Mouse (Mus musculus) WW6 (cell line): ENCODE measurements around the gene Mut.

Experiments
- DNase-seq: peaks from one replicate; pipeline ENCODE4 v3.0.0-alpha.2; 2013; ENCODE audit warnings: low read depth, low spot score

Mut gene

DNA sequence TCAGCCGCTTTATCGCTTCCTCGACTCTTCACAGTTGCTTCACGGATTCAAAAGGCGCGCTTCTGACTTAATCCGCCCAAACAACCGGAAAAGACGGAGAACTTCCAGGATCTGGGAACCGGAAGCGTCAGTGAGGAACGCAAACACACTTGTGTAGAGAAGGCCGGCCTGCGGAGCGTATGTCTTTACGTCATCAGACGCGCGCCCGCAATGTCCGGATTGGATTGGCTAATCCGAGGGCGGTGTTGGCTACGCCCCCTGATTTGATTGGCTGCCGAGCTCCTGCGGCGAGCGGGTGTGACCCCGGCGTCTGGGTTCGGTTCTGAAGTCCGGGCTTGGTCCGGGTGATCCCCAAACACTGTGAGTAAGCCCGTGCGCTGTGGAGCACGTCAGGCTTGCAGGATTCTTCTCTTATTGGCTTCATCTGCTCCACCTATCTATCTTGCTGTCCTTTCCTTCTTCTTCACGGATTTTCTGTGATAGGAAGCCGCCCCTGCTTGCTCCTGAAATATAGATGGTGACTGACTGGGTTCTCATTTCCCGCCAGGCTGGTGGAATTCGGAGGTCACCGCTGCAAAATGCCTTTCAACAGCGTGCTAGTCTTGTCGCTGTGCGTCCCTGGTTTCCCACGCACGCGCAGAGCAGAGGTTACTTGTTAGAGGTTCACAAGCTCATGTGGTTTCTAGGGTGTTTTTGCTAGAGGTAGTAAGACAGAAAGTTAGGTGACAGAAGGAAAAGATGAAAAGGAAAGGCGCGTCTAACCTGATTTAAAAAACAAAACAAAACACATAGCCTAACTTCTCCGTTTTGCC is at the start of gene Mut, which contains the start of gene Cenpq:
Mut (plus strand) TSS at position 266 of the 812 bp plus-strand sequence.
Cenpq (minus strand) TSS at position 628 of the 812 bp plus-strand sequence.
- DNase-seq: peak; percentile 93

DNA sequence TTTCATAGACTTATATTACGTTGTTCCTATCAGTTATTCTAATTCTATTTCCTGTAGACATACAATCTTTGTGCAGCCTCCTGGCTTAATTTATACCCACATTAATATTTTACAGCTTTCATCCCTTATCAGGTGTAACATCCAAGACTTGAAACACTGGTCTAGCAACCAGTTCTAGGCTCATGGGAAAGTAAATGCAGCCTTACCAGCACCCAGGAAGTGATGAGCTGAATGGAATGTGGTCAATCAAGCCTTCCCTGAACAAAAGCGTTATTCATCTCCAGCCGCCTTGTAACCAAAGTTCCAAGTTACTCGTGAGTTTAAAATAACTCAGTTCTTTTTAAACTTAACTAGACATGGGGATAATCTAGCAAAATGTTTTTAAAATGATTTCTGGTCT is 49.3 kb upstream of the Mut start:
- DNase-seq: no peak

DNA sequence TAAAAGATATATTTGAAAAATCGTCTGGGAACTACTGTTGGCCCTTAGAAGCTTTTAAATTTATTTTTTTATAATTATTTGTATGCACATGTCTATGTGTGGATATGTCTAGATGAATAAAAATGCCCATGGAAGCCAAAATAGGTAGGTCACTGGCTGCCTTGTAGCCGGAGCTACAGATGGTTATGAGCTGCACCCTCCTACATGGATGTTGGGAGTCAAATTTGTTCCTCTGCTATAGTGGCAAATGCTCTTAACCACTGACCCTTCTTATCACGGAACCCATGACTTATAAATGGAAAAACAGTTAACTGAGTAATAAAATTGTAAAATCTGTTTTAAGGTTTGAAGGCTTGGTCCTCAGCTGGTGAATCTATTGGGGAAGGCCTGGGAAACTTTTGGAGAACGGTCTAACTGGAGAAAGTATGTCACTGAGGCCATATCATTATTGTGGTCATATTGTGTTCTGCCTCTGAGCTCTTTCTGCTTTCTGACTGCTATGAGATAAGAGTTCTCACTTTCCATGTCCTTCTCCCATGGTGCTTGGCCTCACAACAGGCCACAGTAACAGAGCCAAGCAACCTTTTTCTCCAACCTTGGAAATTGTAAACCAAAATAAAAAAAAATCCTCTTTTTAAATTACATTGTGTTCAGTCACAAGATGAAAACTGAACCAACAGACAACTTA is 46.5 kb upstream of the Mut start:
- no peak for DNase-seq

DNA sequence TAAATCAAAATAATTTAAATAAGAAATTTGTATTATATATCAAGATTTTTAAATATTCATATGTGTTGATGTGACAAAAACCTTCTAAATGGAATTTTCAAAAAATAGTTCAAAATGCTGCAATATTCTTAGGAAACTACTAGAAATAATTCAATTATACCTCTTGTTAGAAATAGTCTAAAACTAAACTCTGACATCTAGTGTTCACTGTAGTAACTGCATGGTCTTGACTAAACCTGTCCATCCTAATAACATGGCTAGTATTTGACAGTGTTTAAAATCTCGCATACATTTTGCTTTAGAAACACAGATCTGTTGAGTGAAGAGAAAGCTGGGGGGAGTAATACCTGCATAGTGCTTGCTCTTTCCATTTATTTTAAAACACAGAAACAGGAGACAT is 37.6 kb upstream of the Mut start:
- no peak for DNase-seq

DNA sequence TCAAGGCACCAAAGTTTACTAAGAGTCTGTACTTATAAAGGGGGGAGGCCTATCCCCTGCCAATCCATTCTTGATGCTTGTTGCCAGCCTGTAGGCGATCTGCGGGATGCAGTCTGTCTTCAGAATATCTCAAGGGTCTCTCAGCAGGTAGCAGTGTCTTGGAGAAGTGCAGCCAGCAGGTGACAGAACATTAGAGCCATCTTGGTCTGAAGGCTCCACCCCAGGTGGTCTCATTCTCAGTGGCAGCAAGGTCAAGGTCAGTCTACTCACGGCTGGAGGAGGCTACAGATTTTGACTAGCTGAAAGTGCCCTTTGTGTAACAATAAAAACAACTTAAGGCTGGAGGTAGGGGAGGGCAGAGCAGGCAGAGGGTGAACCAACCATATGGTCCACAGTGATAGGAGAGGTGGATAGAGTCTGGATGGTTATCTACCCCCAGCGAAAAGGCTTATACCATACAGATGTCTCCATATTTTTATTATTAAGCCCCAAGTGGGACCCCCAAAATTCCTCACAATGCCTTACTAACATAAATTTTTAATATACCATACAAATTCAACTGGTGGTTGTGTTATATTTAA is 34.6 kb upstream of the Mut start:
- DNase-seq: no peak

DNA sequence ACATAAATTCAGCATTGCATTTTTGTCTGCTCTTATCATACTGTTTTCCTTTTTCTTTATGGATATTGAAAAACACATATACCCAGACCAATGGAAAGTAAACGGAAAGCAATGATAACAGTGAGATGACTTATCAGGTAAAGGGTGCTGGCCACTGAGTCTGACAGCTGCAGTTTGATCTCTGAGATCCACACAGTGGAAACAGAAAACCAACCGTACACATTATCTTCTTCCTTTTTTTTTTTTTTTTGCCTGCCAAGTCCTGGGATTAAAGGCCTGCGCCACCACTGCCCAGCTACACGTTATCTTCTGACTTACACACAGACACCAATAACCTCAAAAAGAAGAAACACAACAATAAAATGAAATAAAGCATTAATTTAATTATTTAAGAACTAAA is 31.1 kb upstream of the Mut start:
- DNase-seq: no peak

GRCm38 (mm10) chr17:40904056-40904597 is 30.4 kb upstream of the Mut start:
- DNase-seq: no peak

DNA sequence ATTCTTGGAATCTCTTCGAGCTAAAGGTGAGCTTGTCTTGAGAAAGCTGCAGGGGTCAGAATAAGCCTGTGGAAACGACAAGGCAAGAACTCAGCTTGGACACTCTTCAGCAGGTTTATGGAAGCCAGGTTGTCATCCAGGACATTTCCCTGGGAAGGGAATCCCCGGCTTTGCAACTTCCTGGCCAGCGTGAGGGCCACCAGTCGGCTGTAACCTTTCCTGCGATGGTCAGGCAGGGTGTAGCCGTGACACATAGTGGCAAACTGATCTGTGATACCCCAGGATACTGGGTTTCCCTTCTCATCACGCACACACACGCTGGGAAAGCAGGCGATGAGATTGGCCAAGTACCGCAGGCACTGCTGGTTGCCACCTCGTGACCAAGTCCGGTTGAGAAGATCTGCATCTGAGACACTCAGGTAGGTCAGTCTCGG is 29.7 kb upstream of the Mut start:
- no peak for DNase-seq

- DNase-seq: no peak
These were observed 20.2 kb upstream of the Mut start, which contains the start of gene Glyatl3 for GRCm38 (mm10) chr17:40914250-40914649. TSS of gene Glyatl3 (minus strand) at chr17:40914350.

DNA sequence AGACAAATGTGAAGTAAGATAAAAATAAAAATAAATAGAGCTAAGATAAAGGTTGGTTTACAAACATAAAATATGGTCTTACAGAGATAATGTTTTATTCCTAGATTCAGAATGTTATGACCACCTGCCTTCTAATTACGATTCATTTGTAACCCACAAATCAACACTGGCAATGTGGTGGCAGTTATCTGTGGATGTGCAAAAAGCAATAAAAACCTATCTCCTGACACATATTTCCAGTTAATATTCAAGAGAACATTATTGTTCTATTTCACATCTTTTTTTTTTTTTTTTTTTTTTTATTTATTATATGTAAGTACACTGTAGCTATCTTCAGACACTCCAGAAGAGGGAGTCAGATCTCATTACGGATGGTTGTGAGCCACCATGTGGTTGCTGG is 19.0 kb upstream of the Mut start:
- no peak for DNase-seq

- DNase-seq: no peak
These were observed 500 bp upstream of the Mut start for GRCm38 (mm10) chr17:40933985-40934384.

DNA sequence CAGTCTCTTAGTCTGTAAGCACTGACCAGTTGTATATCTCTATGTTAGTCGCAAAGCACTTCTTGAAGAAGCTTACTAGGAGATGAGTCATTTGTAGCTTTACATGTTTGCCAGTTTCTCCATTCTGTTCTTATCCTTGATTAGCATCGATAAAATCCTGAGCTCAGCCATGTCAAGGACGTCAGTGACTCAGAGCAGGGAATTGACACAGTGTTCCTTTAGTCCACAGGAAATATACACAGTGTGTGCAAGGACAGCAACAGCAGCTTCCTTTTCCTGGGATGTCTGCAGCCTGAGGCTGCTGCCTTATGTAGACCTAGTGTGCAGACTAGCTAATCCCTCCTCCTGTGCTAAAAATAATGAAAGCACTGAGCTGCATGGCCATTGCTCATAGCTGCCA is 14.0 kb downstream of the Mut start:
- DNase-seq: no peak

GRCm38 (mm10) chr17:40977914-40978313 is 43.4 kb downstream of the Mut start:
- no peak for DNase-seq

DNA sequence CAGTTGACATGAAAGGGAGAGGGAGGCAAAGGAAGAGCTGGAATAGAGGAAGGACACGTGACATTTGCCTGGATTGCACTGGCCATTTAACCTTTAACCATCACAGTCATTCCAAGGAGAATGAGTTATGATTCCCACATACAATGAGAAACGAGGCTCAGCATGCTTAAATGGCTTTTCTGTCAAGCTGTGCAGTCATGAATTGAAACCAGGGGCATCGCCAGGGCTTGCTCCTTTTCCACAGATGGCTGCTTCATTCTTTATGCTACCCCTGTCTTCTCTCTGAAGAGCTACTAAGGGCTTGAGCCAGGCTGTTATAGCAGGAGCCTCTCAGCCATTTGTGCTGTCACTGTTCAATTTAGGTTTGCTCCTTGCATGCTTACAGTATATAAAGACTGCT is 57.6 kb downstream of the Mut start:
- DNase-seq: no peak
